Mouse (Mus musculus) frontal cortex, postnatal 10 days (tissue): ENCODE results near the gene Tigd4.

Experiments
- DNase-seq, 2 experiments: peaks; one replicate each; pipeline ENCODE4 v3.0.0; 2022; ENCODE audit warnings: low spot score in 2 of 2, mixed read lengths in 1 of 2

The Tigd4 gene

DNA sequence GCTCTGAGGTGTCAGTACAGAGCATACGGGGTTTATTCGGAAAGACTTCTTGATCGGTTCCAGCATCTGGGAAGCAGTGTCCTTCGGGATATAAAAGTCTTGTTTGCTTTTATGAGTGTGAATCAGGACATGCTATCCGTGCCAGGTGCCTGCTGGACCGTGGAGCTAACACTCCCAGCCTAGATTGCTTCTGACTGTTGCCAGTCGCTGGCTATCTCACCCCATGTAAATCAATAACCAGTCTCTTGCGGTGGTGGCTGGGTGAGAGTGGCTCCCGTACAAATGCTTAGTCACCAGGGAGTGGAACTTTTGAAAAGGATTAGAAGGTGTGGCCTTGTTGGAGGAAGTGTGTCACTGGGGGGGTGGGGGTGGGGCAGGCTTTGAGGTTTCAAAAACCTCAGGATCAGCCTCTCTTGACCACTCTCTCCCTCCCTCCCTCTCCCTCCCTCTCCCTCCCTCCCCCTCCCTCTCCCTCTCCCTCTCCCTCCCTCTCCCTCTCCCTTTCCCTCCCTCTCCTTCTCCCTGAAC lies 16.9 kb downstream of the Tigd4 start:
- no peak for DNase-seq

DNA sequence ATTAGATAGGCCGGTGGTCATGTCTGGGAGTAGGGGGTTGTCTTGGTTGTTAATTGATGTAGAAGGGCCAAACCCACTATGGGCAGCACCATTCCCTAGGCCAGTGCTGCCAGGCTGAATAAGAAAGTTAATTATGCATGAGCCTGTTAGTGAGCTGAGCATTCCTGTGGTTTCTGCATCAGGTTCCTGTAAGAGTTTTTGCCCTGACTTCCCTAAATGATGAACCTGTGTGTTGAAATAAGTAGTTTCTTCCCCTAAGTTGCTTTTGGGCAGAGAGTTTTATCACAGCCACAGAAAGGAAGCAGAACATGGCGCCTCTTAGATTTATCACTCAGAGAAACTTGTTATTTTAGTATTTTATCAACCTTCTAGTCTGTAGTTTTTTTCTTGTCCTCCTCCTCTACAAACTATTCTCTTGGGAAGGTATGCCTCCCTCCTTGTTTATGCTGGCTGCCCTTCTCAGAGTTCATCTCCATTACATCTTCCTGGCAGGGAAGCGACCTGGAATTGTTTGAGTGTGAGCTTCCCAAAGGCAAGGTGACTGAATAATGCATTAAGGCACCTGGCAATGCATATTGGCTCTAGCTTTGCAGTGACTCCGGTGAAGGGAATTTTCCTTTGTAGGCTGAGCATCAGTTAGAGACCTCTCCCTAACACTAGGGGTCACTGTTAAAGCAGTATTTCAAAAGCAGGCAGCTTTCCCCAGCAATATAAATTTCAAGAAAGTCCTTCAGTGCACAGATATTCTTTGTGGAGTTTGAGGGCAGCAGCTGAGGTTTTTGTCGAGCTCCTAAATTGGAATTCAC lies 21.9 kb downstream of the Tigd4 start:
- DNase-seq = peak in 1 of 2 experiments; percentile 19

- DNase-seq = no peak
Observed at GRCm38 (mm10) chr3:84615856-84616225, 22.5 kb downstream of the Tigd4 start.

GRCm38 (mm10) chr3:84618627-84619026 lies 25.3 kb downstream of the Tigd4 start:
- DNase-seq = no peak

DNA sequence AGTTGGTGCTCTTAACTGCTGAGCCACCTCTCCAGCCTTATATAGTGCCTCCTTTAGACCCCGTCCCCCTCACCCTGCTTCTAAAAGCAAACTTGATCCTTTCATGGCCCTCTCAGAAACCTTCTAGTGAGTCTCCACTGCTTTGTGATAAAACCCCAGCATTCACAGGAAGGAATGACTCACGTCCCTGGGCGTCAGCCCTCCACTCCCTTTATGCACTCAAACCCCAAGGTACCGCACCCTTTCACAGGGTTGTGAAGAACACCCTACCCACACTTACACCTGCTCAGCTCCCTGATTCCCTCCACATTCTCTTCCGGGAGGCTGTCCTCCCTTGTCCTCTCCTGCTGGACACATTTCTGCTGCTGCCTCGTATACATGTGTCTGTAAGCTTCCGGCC lies 25.7 kb downstream of the Tigd4 start:
- no peak for DNase-seq

DNA sequence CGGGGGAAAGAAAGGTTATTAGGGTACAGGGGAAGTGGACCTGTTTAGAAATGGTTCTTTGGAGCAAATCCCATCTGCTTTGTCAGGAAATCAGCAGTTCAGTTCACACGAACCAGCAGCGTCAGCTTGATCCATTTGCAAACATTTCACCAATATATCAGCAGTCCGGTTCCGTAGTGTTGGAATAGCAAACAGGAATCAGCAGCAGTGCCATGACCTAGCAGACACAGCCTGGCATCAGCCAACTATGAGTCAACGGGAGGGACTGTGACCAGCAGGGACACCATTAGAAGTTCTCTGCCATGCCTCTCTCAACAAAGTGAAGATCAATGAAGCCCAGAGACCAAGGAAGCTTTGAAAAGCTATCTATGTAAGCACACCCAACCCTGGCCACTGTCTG lies 26.4 kb downstream of the Tigd4 start:
- no peak for DNase-seq

DNA sequence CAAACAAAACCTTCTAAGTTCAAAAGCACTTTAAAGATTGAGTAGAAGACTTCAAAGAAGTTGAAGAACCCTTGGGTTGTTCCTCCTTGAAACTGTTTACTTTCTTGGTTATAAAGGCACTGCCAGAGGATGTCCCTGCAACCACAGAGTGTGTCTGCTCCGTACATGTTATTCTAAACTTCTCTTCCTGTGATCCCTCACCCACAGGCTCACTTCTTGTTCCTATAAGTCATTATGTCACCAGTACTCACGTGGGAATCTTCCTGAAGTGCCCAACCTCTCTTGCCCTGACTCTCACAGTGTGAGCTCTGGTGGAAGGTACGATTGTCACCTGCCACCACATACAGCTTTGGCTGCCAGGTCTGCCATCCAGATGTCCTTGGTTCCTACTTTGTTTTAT lies 28.7 kb downstream of the Tigd4 start:
- no peak for DNase-seq

DNA sequence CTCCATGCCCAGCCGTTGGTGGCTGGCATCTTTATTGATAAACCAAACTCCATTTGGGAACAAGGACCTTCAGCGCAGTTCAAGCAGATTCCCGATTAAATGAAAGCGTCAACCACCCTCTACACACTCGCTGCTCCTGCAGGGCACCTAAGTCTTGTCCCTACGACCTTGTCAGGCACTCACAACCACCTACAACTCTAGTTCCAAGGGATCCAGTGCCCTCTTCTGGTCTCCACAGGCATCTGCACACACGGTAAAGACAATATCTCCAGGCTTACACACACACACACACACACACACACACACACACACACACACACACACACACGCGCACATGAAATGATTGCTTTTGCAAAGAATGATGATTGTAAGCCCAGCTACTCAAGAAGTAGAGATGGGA lies 38.2 kb downstream of the Tigd4 start:
- DNase-seq = no peak

GRCm38 (mm10) chr3:84637095-84637494 lies 43.7 kb downstream of the Tigd4 start:
- no peak for DNase-seq

DNA sequence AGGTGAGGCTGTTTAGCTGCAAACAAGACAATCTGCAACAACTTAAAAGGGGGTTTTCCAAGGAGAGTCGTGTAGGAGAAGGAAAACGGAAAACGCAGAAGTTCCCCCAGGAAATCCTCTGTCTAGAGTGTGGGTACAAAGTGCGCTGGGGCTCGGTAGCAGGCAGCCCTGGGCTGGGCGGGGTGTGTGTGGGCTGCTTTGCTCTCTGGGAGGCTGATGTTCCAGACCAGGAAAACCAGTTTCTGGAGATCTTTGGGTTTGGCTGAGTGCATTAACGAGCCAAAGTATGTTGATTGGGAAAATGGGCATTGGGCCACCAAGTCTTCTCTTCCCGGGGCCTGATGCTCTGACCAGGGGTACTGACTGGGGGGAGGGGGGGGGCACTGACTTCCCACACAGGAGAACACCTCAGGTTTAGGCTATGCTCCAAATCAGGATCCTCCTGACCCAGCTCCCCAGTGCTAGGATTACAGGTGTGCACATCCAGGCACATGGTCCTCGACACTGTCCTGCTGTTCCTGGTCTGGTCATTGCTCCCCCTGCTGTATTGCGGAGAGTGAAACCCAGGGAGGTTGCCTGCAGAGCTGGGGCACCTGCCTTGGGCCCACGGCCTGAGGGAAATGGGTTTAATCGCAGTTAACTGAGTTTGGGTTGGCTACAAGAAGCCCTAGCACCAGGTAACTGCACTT lies 44.7 kb downstream of the Tigd4 start:
- no peak for DNase-seq

DNA sequence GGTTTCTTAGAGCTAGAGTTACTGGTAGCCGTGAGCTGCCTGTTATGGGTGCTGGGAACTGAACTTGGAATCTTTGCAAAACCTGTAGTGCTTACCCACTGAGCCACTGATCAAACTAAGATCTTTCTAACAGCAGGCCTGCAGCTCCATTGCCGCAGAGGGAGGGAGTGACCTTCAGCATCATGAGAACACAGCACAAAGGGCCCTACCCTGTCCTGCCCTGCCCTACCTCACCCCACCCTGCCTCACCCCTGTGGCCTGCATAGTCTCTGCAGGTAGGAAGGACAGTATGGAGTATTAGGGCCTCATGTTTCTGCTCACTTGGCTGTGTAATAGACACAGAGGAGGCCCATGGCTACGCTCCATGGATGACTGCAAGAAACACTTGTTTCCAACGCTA lies 45.5 kb downstream of the Tigd4 start:
- no peak for DNase-seq

DNA sequence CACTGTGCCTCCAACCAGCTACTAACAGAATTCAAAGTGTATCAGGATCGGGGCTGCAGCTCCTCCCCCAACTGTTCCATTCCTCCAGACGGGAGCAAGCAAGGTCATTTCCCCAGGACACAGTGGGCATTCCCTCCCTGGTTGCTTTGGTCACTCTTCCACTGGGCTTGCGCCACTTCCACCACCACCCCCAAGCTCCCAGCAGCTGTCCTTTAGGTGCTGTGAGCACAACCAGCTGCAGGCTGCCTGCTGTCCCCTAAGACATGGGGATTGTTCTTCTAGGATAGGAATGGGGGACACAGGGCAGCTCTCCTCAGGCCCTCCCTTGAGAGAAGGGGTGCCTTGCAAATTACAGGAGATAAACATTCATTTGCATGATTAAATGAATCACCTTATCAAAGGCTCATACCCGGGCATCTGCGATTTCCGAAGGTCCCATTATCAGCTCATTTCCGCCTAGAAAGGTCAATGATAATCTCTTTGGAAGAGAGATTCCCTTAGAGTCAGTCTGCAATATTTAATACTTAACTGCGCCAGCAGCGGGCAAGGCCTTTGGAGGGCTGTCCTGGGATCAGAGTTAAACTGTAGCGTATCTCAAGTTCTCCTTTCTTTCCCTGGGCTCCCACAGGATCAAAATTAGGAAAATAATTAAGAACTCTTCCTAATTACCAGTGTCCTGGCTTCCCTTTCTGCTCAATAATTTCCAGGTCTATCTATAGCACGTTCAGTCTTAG lies 46.6 kb downstream of the Tigd4 start:
- no peak for DNase-seq

DNA sequence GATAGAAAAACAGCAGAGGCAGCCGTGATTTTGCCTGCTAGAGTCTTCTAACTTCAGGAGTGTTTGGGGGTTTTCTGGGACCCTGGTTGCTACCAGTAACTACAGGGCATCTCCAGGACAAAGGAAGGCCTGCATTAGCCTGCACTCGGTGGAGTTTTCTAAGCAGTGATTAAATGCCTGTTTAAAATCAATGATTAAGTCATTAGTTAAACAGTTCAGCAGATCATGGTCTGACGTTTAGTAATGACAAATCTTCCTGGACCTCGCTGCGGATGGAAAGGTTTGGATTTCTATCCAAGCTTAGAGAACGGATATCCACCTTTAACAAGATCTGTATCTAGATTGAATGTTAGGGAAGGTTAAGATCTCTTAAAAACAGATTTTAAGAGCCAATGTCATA lies 47.2 kb downstream of the Tigd4 start:
- DNase-seq = no peak

GRCm38 (mm10) chr3:84641391-84641790 lies 48.0 kb downstream of the Tigd4 start:
- no peak for DNase-seq

DNA sequence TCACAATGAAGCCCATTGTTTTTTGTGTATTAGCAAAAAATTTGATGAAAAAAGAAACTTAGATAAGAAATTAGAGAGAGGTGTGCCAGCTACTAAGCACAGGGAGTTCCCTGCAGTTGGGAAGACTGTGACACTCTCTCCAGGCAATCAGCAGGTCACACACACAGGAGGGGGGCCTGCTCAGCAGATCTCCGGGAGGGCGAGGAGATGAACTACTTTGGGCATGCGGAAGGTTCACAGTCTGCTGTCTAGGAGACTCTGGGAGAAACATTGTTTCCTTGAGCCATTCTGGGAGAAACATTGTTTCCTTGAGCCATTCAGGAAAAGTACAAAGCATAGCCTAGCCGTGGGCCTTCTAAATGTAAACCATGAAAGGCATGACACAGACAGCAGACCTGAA lies 49.6 kb downstream of the Tigd4 start:
- no peak for DNase-seq

DNA sequence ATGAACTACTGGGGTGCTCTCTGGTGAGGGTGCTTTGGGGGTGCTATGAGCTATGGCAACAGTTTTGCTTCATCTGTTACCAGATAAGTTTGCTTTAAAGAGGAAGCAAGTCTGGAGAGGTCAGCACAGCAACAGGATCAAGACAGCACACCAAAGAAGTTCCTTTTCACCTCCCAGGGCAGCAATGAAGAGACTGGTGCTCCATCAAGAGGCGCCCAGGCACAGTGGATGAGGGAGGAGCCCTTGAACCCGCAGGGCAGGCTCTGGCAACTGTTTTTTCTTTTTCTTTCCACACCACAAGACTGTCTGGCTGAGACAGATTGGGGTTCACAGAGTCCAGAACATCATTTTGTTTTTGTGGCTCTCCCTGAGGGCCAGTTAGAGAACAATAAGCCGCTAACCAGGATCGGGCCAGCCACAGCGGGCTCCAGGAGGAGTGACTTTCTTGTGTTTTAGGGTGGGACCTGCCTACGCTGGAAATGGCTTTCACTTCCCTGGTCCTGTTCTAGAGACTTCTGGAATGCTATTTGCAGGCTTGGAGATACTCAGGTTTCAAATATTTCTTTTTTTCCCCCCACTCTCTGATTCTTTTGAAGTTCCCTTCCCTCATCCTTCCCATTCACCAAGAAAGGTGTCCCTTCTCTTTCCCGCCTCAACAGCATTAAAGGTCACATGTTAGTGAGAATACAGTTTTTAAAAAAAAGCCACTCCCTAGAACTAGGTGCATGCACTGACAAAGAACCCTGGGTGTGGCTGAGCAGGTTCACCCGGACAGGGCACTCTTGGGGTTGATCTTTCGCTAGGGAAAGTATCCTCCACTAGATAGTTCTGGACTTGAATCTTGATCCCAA lies 52.0 kb downstream of the Tigd4 start:
- no peak for DNase-seq

DNA sequence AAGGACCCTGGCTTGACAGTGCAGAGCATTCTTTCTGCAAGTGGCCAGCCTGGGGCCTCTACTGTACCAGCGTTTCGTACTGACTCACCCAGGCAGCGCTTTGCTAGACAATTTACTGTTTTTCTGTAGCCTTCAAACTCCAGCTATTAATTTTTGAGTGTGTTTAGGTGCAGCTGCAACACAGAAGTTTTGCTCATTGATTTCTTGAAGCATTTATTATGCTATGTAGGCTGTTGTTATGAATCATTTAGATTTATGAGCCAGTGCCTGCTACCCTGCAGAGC lies 52.6 kb downstream of the Tigd4 start:
- DNase-seq = no peak

DNA sequence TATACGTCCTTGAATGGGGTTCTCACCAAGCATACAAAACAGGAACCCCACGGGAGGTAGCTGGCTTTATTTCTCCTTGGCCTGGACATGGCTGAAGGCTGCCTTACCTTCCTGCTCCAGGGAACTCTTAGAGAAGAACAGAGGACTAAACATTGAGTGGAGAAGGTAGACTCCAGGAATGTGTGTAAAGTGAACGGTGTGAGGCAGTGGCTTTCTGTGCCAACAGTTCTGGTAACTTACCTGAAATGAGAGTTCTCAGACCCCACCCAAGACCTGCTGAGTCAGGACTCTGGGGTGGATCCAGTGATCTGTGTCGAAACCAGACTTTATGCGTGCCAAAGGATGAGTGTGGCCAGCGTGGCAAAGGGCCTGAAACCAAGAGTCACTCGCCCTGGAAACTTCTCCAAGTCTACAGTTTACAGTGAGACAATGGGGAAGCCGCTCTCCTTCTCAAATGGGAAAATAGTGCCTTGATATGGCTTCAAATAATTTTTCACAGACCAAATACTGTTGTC lies 53.0 kb downstream of the Tigd4 start:
- DNase-seq = no peak
